Mouse (Mus musculus) olfactory bulb, adult 2 months (tissue): ENCODE measurements around the gene Gm10563.

ENCODE experiments used
- CTCF ChIP-seq: fragments of 200-500 bp; IDR thresholded peaks from 2 replicates; pipeline ENCODE4 v1.5.1; 2012; ENCODE audit warnings: low read depth, mild to moderate bottlenecking, low read length, moderate library complexity; ENCODE audit not compliant: insufficient read depth
- POLR2A ChIP-seq: fragments of 200-500 bp; IDR thresholded peaks from 2 replicates; pipeline ENCODE4 v1.6.1; 2012; ENCODE audit warnings: mild to moderate bottlenecking, low read depth, low read length, moderate library complexity; ENCODE audit not compliant: insufficient read depth

GRCm38 (mm10) chr4:155580420-155580819 is 64.8 kb downstream of the Gm10563 start:
- no peak for TF ChIP-seq POLR2A
- TF ChIP-seq CTCF: peak; percentile 70
